Mouse (Mus musculus) adrenal gland, adult 10 weeks (tissue): Measurements from ENCODE around the gene Fetub. TPM values are rescaled to one million over a fixed set of nuclear protein-coding genes. Genes with fewer than 3 reads are reported as not detected.

ENCODE experiments used
- polyA plus RNA-seq: library from polyadenylated mRNA; stranded (reverse); fragments of 350-450 nt; fragmentation: Illumina TruSeq; extraction: RNeasy Lipid Tissue Mini Kit (QIAGEN cat#74804); gene quantifications from one replicate; pipeline ENCODE4 v1.2.3, GENCODE M21; 2014; ENCODE audit warnings: low read depth, low replicate concordance

The Fetub gene
- polyA plus RNA-seq, result 34.1 TPM

DNA sequence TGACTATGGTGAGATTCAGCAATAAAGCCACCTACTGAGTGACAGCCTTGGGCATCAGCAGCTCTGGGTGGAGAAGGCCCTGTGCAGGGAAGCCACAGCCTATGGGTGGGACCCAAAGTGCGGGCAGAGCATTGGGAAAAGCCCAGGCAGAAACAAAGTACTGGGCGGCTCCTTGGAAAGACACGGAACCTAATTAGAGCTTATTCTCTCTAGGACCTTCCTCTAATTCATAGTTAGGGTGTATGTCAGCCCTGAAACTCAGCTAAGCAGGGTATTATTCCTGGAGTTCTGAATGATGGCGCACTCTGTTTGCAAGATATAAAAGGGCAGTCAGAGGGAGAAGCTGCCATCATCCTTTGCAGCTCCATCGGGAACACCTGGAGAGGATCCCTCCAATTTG, at the start of gene Fetub:
Gene Fetub (plus strand): TSS at position 301 of the 400 bp plus-strand sequence.

DNA sequence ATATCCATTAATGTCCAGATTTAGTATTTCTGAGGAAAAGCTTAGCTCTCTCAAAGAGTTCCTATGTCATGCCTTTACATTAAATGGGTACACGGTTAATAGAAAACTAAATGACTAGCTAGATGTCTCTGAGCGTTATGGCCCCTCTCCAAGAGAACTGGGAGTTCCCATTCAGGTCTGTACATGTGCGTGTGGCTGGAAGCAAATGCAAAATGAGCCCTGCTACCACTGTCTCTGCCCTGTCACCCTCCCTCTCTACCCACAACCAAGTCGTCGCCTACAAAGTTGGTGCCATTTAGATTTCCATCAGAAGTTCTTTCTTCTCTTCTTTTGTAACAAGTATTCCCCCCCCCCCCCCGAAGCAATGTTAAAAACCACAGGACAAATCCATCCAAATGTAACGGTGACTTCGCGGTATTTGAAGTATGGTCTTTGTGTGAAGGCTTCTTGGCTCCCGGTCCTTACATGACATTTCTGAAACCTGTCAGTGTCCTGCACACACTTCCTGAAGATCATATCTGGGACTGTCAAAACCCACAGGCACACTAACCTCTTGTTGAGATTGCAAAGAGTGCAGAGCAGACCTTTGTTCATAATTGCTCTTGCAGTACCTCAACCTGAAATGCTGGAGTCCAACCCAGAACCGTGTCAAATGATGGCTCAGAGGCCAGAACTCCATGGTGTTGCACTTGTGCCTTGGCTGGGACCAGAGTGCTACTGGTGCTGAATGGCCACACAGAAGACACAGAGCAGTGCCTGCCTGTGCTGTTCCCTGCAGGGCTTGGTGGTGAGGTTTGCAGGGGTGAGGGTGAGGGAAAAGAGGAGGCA, 27.2 kb upstream of the Fetub start, which contains the start of gene Ahsg:
Gene Ahsg (plus strand): TSS at position 595 of the 828 bp plus-strand sequence.

GRCm38 (mm10) chr16:22950840-22951395, 32.8 kb downstream of the Fetub start, which contains the start of gene Hrg:
Gene Hrg, plus strand, starts transcription at chr16:22951072.

Other genes with a start within 250 kb of the Fetub start
- not detected for gene Crygs, start 106.8 kb upstream of the Fetub start, polyA plus RNA-seq
- gene Tbccd1, start 60.7 kb upstream of the Fetub start, polyA plus RNA-seq, result 17.6 TPM
- 54.2 TPM for gene Dnajb11, start 60.5 kb upstream of the Fetub start, polyA plus RNA-seq
- 10.7 TPM for gene Ahsg, start 27.1 kb upstream of the Fetub start, polyA plus RNA-seq
- not detected for gene Hrg, start 32.7 kb downstream of the Fetub start, polyA plus RNA-seq
- 7.7 TPM for gene Kng2, start 111.1 kb downstream of the Fetub start, polyA plus RNA-seq
- not detected for gene Kng1, start 139.5 kb downstream of the Fetub start, polyA plus RNA-seq
- 1,932 TPM for gene Eif4a2, start 189.1 kb downstream of the Fetub start, polyA plus RNA-seq
- gene Rfc4, start 209.4 kb downstream of the Fetub start, polyA plus RNA-seq, result 17.7 TPM
- 319 TPM for gene Adipoq, start 228.2 kb downstream of the Fetub start, polyA plus RNA-seq